32 mouse cellular contexts compared by ENCODE assay signal in the genomic region with DNA sequence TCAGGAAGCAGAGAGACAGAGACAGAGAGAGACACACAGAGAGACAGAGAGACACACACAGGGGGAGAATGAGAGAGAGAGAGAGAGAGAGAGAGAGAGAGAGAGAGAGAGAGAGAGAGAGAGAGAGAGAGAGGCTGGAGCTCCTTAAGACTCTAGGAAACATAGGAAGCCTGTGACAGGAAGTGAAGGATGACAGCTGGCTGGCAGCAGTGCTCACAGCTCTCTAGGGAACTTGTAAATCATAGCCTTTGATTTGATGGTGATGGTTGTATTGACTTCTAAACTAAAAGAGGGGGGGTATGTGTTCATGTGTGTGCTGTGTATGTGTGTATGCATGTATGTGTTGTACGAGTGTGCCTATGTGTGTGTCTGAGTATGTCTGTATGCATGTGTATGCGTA. TPM values are rescaled to one million over a fixed set of nuclear protein-coding genes. Genes with fewer than 3 reads are reported as not detected.
DNase-seq lines count a peak whose midpoint lies in the region; ATAC-seq and TF ChIP-seq lines count a peak whose summit lies in the region.
"Had no signal": no experiment of that assay in that cellular context is flagged by ENCODE, and none has a peak within 500 bp of the region (broad histone marks: within the 10 kb centered on the region; RNA-seq: fewer than 3 reads in every experiment).

No protein-coding gene starts in this region.

- no peaks in the 10 kb centered on the region for H3K36me3 ChIP-seq in kidney, postnatal 0 days (ENCODE audit: insufficient read depth, low read length)
- no peaks in the 10 kb centered on the region for H3K36me3 ChIP-seq in kidney, embryonic 14.5 days (ENCODE audit: control insufficient read depth, insufficient read depth, low read length)
- no peaks in the 10 kb centered on the region for H3K36me3 ChIP-seq in megakaryocyte, embryonic 14.5 days (replicated peaks; ENCODE audit: low read length)
- no peaks in the 10 kb centered on the region for H3K36me3 ChIP-seq in C2C12 (ENCODE audit: control insufficient read depth, insufficient read depth)
- H3K36me3 ChIP-seq: embryonic facial prominence, embryonic 13.5 days; embryonic facial prominence, embryonic 15.5 days; forebrain, embryonic 10.5 days; forebrain, embryonic 12.5 days; G1E had no signal

- no peak overlapping the region for H3K4me3 ChIP-seq in kidney, postnatal 0 days (replicated peaks; ENCODE audit: low read depth, low read length)
- H3K4me3 ChIP-seq in kidney, embryonic 14.5 days (ENCODE audit: low read length), result no peak overlapping the region
- peak overlapping the region; percentile 1 for H3K4me3 ChIP-seq in megakaryocyte, embryonic 14.5 days (replicated peaks)
- no peak overlapping the region for H3K4me3 ChIP-seq in C2C12 (ENCODE audit: insufficient read depth, poor library complexity, severe bottlenecking)
- H3K4me3 ChIP-seq: embryonic facial prominence, embryonic 13.5 days; embryonic facial prominence, embryonic 15.5 days; erythroblast, embryonic 14.5 days; forebrain, embryonic 10.5 days; forebrain, embryonic 12.5 days had no signal

- no peak for TF ChIP-seq CTCF in kidney, postnatal 0 days (IDR thresholded peaks at IDR 0.05; ENCODE audit: low read depth)
- TF ChIP-seq CTCF in C2C12 (IDR thresholded peaks at IDR 0.05; ENCODE audit: control insufficient read depth, insufficient read depth, insufficient read length), result no peak

- H3K79me3 ChIP-seq in C2C12 (ENCODE audit: low read depth), result no peaks in the 10 kb centered on the region

- no peaks in the 10 kb centered on the region for H3K79me2 ChIP-seq in C2C12 (ENCODE audit: control insufficient read depth, insufficient read depth)

- no peak overlapping the region for H3K9ac ChIP-seq in kidney, postnatal 0 days (ENCODE audit: low read depth, low read length)
- H3K9ac ChIP-seq in kidney, embryonic 14.5 days (ENCODE audit: low read depth, low read length), result no peak overlapping the region
- H3K9ac ChIP-seq: embryonic facial prominence, embryonic 13.5 days; embryonic facial prominence, embryonic 15.5 days; forebrain, embryonic 12.5 days had no signal

- H3K27me3 ChIP-seq in kidney, postnatal 0 days (ENCODE audit: insufficient read depth, low read length), result no peaks in the 10 kb centered on the region
- no peaks in the 10 kb centered on the region for H3K27me3 ChIP-seq in kidney, embryonic 14.5 days (ENCODE audit: control insufficient read depth, insufficient read depth, low read length)
- peaks cover 51% of the 10 kb centered on the region for H3K27me3 ChIP-seq in megakaryocyte, embryonic 14.5 days (replicated peaks)
- H3K27me3 ChIP-seq in C2C12 (ENCODE audit: control insufficient read depth, insufficient read depth, insufficient read length), result no peaks in the 10 kb centered on the region
- H3K27me3 ChIP-seq: embryonic facial prominence, embryonic 13.5 days; embryonic facial prominence, embryonic 15.5 days; Patski had no signal

- H3K4me1 ChIP-seq in kidney, postnatal 0 days (replicated peaks; ENCODE audit: insufficient read depth, low read length), result no peaks in the 10 kb centered on the region
- H3K4me1 ChIP-seq in kidney, embryonic 14.5 days (ENCODE audit: control insufficient read depth, insufficient read depth, low read length), result peaks cover 9% of the 10 kb centered on the region; the same call in 1 of the 2 replicates
- H3K4me1 ChIP-seq in megakaryocyte, embryonic 14.5 days, result no peaks in the 10 kb centered on the region; the same call in 1 of the 2 replicates
- H3K4me1 ChIP-seq: embryonic facial prominence, embryonic 13.5 days; embryonic facial prominence, embryonic 15.5 days had no signal

- 86% methylated on average over 2 of the region's 2 CpGs for WGBS in kidney, postnatal 0 days
- WGBS in kidney, embryonic 14.5 days, result 92% methylated on average over 2 of the region's 2 CpGs

- H3K4me2 ChIP-seq in kidney, postnatal 0 days (ENCODE audit: low read length), result no peak overlapping the region
- H3K4me2 ChIP-seq in kidney, embryonic 14.5 days (replicated peaks; ENCODE audit: low read depth, low read length), result no peak overlapping the region
- H3K4me2 ChIP-seq: embryonic facial prominence, embryonic 13.5 days; embryonic facial prominence, embryonic 15.5 days; forebrain, embryonic 12.5 days had no signal

- no peak for ATAC-seq in kidney, postnatal 0 days (replicated peaks; ENCODE audit: low FRiP score, low read depth)
- no peak for ATAC-seq in kidney, embryonic 14.5 days (ENCODE audit: low FRiP score, low TSS enrichment)
- no peak for ATAC-seq in megakaryocyte, adult 5-6 weeks (ENCODE audit: poor library complexity, severe bottlenecking)
- ATAC-seq: activated CD4-positive, CD25-positive, alpha-beta regulatory T cell, adult 4 months; CD4-positive, CD25-positive, alpha-beta regulatory T cell, adult 4 months; forebrain, embryonic 14.5 days; forebrain, embryonic 16.5 days; Patski had no signal

- DNase-seq in kidney, postnatal 0 days (ENCODE audit: low spot score), result peak; percentile 33
- no peak for DNase-seq in kidney, postnatal 36 days
- DNase-seq in kidney, postnatal 4 days, result peak; percentile 49 to 60
- no peak for DNase-seq in cerebellum, postnatal 36 days
- DNase-seq: adrenal gland, adult 8-10 months; adrenal gland, postnatal 14 days; adrenal gland, postnatal 36 days; cerebellum, adult 11-12 months; cerebellum, adult 2 months; cerebellum, adult 9-10 months; cerebellum, postnatal 10 days; cerebellum, postnatal 25 days; embryo, embryonic 11 days had no signal

- H3ac ChIP-seq in C2C12 (ENCODE audit: control insufficient read depth, insufficient read length, low read depth), result no peak overlapping the region

- H3K27ac ChIP-seq in kidney, postnatal 0 days, result no peak overlapping the region
- no peak overlapping the region for H3K27ac ChIP-seq in kidney, embryonic 14.5 days (ENCODE audit: low read depth, low read length)
- H3K27ac ChIP-seq: embryonic facial prominence, embryonic 13.5 days; embryonic facial prominence, embryonic 15.5 days; forebrain, embryonic 10.5 days; forebrain, embryonic 12.5 days had no signal

- H3K9me3 ChIP-seq in kidney, postnatal 0 days (replicated peaks; ENCODE audit: low read length), result no peaks in the 10 kb centered on the region
- H3K9me3 ChIP-seq in kidney, embryonic 14.5 days (ENCODE audit: control insufficient read depth, low read length), result no peaks in the 10 kb centered on the region; the same call in 1 of the 2 replicates
- H3K9me3 ChIP-seq in megakaryocyte, embryonic 14.5 days, result peaks cover 19% of the 10 kb centered on the region
- H3K9me3 ChIP-seq: embryonic facial prominence, embryonic 15.5 days; forebrain, embryonic 10.5 days; forebrain, embryonic 12.5 days; G1E had no signal

TF ChIP-seq in C2C12, 6 proteins besides CTCF, POLR2A, EP300 and RAD21:
- peak; percentile 35 for TF ChIP-seq MYOD1 (IDR thresholded peaks at IDR 0.05; ENCODE audit: control insufficient read depth, insufficient read length, low read depth)
- TF ChIP-seq FOSL1 (IDR thresholded peaks at IDR 0.05; ENCODE audit: insufficient read depth, low read length, poor library complexity, severe bottlenecking), result no peak
- no peak for TF ChIP-seq MYOG (IDR thresholded peaks at IDR 0.05; ENCODE audit: control insufficient read depth, extremely low read depth, insufficient read length)
- TF ChIP-seq USF1 (IDR thresholded peaks at IDR 0.05; ENCODE audit: low read depth), result no peak

RNA-seq across cellular contexts. Expression of gene Pla2g2e, which starts 1.8 kb away (rescaled TPM):
- 0.47 TPM in 1 of 2 replicates, not detected in the other for polyA plus RNA-seq in kidney, postnatal 0 days (2015; fragmentation: Nextera tagmentation; extraction: Ambion mirVana)
- 0.76 and 0.84 TPM in 2 replicates for polyA plus RNA-seq in kidney, embryonic 14.5 days (2014; fragmentation: Nextera tagmentation; extraction: Ambion mirVana)
- 0.82 TPM in 1 of 2 replicates, not detected in the other for polyA plus RNA-seq in megakaryocyte, embryonic 14.5 days (2012; ENCODE audit: insufficient read depth, low replicate concordance)
- not detected in 2 replicates for total RNA-seq in megakaryocyte, adult 5-6 weeks (2015)
- total RNA-seq in megakaryocyte, adult 5-6 weeks (2017), result not detected in 2 replicates
- 2.5 TPM for polyA plus RNA-seq in C2C12 (2012; fragmentation: generic; extraction: Trizol)
- total RNA-seq: common myeloid progenitor, adult 5-6 weeks had no signal
- polyA plus RNA-seq: activated CD4-positive, CD25-positive, alpha-beta regulatory T cell, adult 4 months; CD4-positive, CD25-positive, alpha-beta regulatory T cell, adult 4 months; cerebellum, adult 2 months; embryonic facial prominence, embryonic 11.5 days; embryonic facial prominence, embryonic 13.5 days; erythroblast, embryonic 14.5 days; forebrain, embryonic 10.5 days; forebrain, embryonic 12.5 days; forebrain, embryonic 14.5 days; forebrain, embryonic 16.5 days; Patski had no signal

RNA-seq across cellular contexts. Expression of gene Gm13030, which starts 2.2 kb away (rescaled TPM):
- not detected in 2 replicates for polyA plus RNA-seq in kidney, postnatal 0 days (2015; fragmentation: Nextera tagmentation; extraction: Ambion mirVana)
- not detected in 2 replicates for polyA plus RNA-seq in kidney, embryonic 14.5 days (2014; fragmentation: Nextera tagmentation; extraction: Ambion mirVana)
- not detected in 2 replicates for polyA plus RNA-seq in megakaryocyte, embryonic 14.5 days (2012; ENCODE audit: insufficient read depth, low replicate concordance)
- total RNA-seq in megakaryocyte, adult 5-6 weeks (2015), result not detected in 2 replicates
- total RNA-seq in megakaryocyte, adult 5-6 weeks (2017), result not detected in 2 replicates
- not detected for polyA plus RNA-seq in C2C12 (2012; fragmentation: generic; extraction: Trizol)
- total RNA-seq: adrenal gland, adult 18-20 months; adrenal gland, adult 8-10 months; adrenal gland, postnatal 14 days; adrenal gland, postnatal 36 days; CH12.LX; common myeloid progenitor, adult 5-6 weeks; G1E had no signal
- polyA plus RNA-seq: activated CD4-positive, CD25-positive, alpha-beta regulatory T cell, adult 4 months; CD4-positive, CD25-positive, alpha-beta regulatory T cell, adult 4 months; cerebellum, adult 2 months; embryonic facial prominence, embryonic 11.5 days; embryonic facial prominence, embryonic 13.5 days; embryonic facial prominence, embryonic 15.5 days; erythroblast, embryonic 14.5 days; forebrain, embryonic 10.5 days; forebrain, embryonic 12.5 days; forebrain, embryonic 14.5 days; forebrain, embryonic 16.5 days; G1E; Patski had no signal

RNA-seq across cellular contexts. Expression of gene Pla2g5, which starts 12.7 kb away (rescaled TPM):
- 0.68 and 1.0 TPM in 2 replicates for polyA plus RNA-seq in kidney, postnatal 0 days (2015; fragmentation: Nextera tagmentation; extraction: Ambion mirVana)
- 0.34 and 0.35 TPM in 2 replicates for polyA plus RNA-seq in kidney, embryonic 14.5 days (2014; fragmentation: Nextera tagmentation; extraction: Ambion mirVana)
- not detected in 2 replicates for polyA plus RNA-seq in megakaryocyte, embryonic 14.5 days (2012; ENCODE audit: insufficient read depth, low replicate concordance)
- total RNA-seq in megakaryocyte, adult 5-6 weeks (2015), result not detected in 2 replicates
- total RNA-seq in megakaryocyte, adult 5-6 weeks (2017), result not detected in 2 replicates
- polyA plus RNA-seq in C2C12 (2012; fragmentation: generic; extraction: Trizol), result 0.06 TPM
- total RNA-seq: common myeloid progenitor, adult 5-6 weeks had no signal
- polyA plus RNA-seq: activated CD4-positive, CD25-positive, alpha-beta regulatory T cell, adult 4 months; CD4-positive, CD25-positive, alpha-beta regulatory T cell, adult 4 months; erythroblast, embryonic 14.5 days had no signal

RNA-seq across cellular contexts. Expression of gene Otud3, which starts 37.8 kb away (rescaled TPM):
- 3.1 and 3.5 TPM in 2 replicates for polyA plus RNA-seq in kidney, postnatal 0 days (2015; fragmentation: Nextera tagmentation; extraction: Ambion mirVana)
- 3.0 and 4.2 TPM in 2 replicates for polyA plus RNA-seq in kidney, embryonic 14.5 days (2014; fragmentation: Nextera tagmentation; extraction: Ambion mirVana)
- 1.4 and 1.7 TPM in 2 replicates for polyA plus RNA-seq in megakaryocyte, embryonic 14.5 days (2012; ENCODE audit: insufficient read depth, low replicate concordance)
- total RNA-seq in megakaryocyte, adult 5-6 weeks (2015), result 3.3 TPM in 2 replicates
- 9.5 TPM in 2 replicates for total RNA-seq in megakaryocyte, adult 5-6 weeks (2017)
- polyA plus RNA-seq in C2C12 (2012; fragmentation: generic; extraction: Trizol), result 9.2 TPM

Comparison
In these comparisons a context has a peak if more than half of its experiments do, and no peak if none do; other contexts are left out.
1. DNase-seq: peak in kidney, postnatal 0 days (single experiment) and kidney, postnatal 4 days (2 of 2); none in kidney, postnatal 36 days (0 of 2) and cerebellum, postnatal 36 days (0 of 2).